Mouse (Mus musculus) small intestine, adult 2 months (tissue): ENCODE results near the gene Usp7.

Experiments used
- CTCF ChIP-seq: fragments of 200-500 bp; IDR thresholded peaks from 2 replicates; pipeline ENCODE4 v1.5.1; 2012; ENCODE audit warnings: low read depth, mild to moderate bottlenecking, control low read depth, inconsistent platforms, low read length, moderate library complexity, mixed read lengths; ENCODE audit not compliant: insufficient replicate concordance, insufficient read length; ENCODE audit errors: extremely low read depth
- POLR2A ChIP-seq: fragments of 200-500 bp; IDR thresholded peaks from 2 replicates; pipeline ENCODE4 v1.6.1; 2012; ENCODE audit warnings: low read depth, mild to moderate bottlenecking, control low read depth, inconsistent platforms, low read length, moderate library complexity

GRCm38 (mm10) chr16:8650007-8650406 lies 142.1 kb downstream of the Usp7 start:
- TF ChIP-seq POLR2A (no peak), CTCF (no peak)
